Mouse (Mus musculus): Measurements from ENCODE around the gene Ptrh1.
A peak's percentile ranks its signal among the peaks of the same experiment; 100 is the strongest.

Ptrh1 gene

DNA sequence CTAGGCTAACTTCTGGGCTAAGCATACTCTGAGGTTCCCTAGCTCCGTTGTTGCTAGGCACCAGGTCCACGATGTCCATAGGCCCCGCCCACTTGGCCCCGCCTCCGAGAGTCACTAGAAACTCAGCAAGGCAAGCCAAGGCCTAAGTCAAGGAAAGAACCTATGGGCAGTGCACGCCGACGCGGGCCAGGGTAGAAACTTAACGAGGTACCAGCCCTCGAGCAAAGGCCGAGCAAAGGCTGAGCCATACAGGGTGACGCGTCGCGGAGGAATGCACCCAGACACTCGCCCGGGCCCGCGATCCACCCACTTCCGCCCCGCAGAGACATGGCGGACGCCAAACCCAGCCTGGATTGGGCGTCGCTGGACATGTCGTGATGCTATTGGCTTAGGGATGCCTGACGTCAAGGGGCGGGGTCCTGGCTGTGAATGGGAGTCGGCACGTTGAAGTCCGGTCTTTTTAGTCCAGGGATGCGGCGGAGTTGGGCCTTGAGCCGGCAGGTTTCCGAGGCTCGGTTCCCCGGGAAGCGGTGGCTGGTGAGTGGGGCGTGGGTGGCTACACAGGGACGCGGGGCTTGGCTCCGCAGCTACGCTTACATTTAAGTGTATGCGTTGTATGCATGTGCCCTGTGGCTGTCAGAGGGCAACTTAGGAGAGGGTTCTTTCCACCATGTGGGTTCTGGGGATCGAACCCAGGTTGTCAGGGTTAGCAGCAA, at the start of gene Ptrh1, which contains the start of gene Ttc16:
Gene Ptrh1, plus strand, starts transcription at position 428 of the 716 bp plus-strand sequence.
Gene Ttc16, minus strand, starts transcription at position 275 of the 716 bp plus-strand sequence.
- peak; percentile 96 for DNase-seq (ENCODE audit: low spot score)

DNA sequence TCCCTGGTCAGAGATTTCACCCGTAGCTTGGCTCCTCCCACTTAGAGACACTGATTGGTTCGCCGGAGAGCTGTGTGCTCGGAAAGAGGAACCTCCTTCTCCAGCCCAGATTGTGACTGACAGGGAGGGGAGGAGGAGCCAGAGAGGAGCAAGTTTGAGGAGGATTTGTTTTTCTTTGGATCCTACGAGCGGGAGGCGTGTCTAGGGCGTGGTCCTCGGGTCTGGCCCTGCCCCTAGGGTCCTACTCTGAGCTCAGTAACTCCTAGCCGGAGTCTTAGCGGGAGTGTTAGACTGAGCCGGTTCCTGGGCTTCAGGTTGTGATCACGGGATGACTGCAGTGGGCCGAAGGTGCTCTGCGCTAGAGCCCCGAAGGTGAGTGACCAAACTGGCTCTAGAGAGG, 48.2 kb upstream of the Ptrh1 start:
- DNase-seq (ENCODE audit: low spot score), result peak; percentile 72

DNA sequence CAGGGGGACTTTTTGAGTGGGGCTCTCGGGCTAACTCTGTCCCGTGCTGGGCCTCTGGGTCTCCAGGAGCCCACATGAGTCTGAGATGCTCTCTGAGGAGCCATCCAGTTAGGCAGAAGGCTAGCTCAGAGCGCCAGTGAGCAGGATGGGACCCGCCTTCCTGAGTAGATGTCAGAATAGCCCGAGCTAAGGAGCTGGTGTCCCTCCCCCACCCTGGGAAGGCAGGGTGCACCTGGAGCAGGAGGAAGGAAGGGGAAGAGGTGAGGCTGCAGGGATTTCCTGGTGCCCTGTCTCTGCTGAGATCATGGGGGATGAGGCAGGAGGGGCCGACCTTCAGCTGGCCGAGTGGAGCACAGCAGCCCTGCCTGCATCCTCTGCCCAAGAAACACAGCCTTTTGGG, 47.1 kb upstream of the Ptrh1 start:
- DNase-seq (ENCODE audit: low spot score), result no peak

- no peak for DNase-seq (ENCODE audit: low spot score)
Observed at GRCm38 (mm10) chr2:32729547-32729946, 46.0 kb upstream of the Ptrh1 start.

GRCm38 (mm10) chr2:32730854-32731253, 44.7 kb upstream of the Ptrh1 start:
- DNase-seq (ENCODE audit: low spot score), result no peak

DNA sequence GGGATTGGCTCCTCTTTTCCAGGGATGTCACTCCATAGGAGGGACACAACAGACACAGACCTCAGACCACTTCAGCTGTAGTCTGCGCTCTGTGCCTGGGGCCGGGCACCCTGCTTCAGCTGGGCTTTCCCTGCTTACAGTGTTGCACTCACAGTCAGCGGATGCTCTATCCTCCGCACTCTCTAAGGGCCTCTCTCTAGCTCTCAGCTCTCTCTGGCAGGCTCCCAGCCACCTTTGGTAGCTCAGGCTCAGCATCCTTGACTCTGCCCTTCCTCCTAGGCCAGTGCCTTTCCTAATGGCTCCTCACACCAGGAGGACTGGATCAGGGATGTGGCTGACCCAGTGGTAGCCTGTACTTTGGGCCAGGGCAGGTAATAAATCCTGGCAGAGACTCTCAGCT, 43.7 kb upstream of the Ptrh1 start:
- no peak for DNase-seq (ENCODE audit: low spot score)

DNA sequence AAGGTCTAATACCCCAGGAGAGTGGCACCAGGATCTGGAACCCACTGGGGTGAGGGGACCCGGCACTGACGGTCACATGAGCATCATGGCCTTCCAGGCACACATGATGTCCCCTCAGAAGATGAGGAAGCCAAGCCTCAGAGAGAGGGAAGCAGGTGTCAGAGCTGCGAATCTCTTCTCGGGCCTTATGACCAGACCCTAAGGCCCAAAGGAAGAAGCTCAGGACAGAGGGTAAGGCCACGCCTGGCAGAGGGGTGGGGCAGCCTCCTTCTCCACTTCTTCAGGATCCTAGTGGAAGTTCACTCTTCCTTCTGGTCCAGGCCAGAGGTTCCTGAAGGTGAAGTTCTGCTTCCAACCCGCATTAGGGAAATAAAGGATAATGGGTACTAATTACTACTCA, 42.9 kb upstream of the Ptrh1 start:
- DNase-seq (ENCODE audit: low spot score), result no peak

- no peak for DNase-seq (ENCODE audit: low spot score)
Observed at GRCm38 (mm10) chr2:32734480-32734879, 41.1 kb upstream of the Ptrh1 start.

GRCm38 (mm10) chr2:32734933-32735332, 40.7 kb upstream of the Ptrh1 start:
- DNase-seq (ENCODE audit: low spot score), result no peak

GRCm38 (mm10) chr2:32736306-32736829, 39.2 kb upstream of the Ptrh1 start:
- DNase-seq (ENCODE audit: low spot score), result no peak

- DNase-seq (ENCODE audit: low spot score), result no peak
Observed at GRCm38 (mm10) chr2:32737008-32737407, 38.6 kb upstream of the Ptrh1 start.

DNA sequence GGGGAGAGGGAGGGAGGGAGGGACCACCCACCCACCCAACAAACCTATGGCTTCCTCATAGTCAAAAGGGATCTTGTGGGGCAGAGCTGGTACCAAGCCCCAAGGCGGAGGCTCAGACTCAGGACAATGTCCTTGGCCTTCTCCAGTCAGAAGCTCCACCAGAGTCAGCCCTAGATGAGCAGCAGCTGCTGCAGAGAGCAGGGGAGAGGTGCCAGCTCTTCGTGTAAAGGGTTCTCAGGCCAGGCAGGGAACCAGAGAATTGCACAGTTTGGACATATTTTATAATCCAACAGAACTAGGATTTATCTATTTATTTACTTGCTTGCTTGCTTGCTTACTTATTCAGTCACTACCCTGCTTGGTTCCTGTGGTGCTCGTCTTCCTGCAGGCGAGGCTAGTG, 36.3 kb upstream of the Ptrh1 start:
- no peak for DNase-seq (ENCODE audit: low spot score)

DNA sequence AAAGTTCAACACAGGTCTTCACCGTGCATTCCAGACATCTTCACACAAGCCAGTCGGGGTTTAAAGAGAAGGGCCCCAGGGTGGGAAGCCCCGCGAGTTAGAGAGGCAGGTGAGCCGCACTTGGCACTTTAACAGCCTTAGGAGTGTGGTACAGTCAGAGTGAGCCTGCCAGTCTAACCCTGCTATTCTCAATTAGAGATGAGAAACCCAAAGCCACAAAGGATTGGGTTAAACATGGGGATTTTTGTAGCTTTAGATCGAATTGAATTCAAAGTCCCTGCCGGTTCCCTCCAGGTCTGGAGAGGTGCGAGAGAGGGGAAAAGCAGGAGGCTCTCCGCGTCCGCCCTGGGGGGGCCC, 34.7 kb upstream of the Ptrh1 start, which contains the start of gene 6330409D20Rik:
Gene 6330409D20Rik, minus strand, starts transcription at position 101 of the 357 bp plus-strand sequence.
- DNase-seq (ENCODE audit: low spot score), result no peak

GRCm38 (mm10) chr2:32741273-32742172, 34.1 kb upstream of the Ptrh1 start:
- no peak for DNase-seq (ENCODE audit: low spot score)

DNA sequence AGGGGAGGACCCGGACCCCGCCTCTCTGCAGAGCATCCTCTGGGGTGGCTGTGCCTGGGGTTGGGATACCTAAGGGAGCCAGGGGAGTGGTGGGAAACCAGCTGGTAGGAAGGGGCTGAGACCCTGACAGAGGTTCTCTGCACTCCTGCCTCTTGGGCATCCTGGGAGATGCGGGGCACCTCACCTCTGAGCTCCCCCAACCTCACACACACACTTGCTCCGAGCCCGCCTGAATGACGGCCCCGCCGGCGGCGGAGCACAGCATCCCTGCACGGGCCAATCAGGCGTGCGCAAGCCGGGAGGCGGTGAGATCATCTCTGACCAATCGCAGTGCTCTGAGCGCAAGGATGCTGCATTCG, 33.4 kb upstream of the Ptrh1 start:
- no peak for DNase-seq (ENCODE audit: low spot score)

GRCm38 (mm10) chr2:32744272-32744982, 31.2 kb upstream of the Ptrh1 start:
- DNase-seq (ENCODE audit: low spot score), result no peak

- no peak for DNase-seq (ENCODE audit: low spot score)
Observed at GRCm38 (mm10) chr2:32749082-32749481, 26.5 kb upstream of the Ptrh1 start.

DNA sequence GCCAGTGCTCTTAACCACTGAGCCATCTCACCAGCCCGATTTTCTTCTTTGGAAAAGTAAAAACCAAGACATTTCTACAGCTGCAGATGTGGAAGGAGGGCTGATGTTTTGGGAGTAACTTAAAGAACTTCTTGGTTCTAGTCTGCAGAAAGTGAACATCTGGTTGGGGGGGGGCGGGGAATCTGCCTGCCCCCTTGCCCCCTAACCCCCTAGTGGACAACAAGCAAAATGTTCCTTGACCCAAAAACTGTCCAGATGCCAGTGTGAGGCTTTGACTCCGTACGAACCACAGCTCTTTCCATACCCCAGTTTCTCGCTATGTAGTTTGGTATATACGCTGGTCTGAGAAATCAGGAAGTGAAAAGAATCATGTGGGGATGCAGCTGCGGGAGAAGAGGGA, 25.4 kb upstream of the Ptrh1 start:
- no peak for DNase-seq (ENCODE audit: low spot score)

- no peak for DNase-seq (ENCODE audit: low spot score)
Observed at GRCm38 (mm10) chr2:32750887-32751664, 24.5 kb upstream of the Ptrh1 start.

- no peak for DNase-seq (ENCODE audit: low spot score)
Observed at GRCm38 (mm10) chr2:32751665-32752033, 23.9 kb upstream of the Ptrh1 start.

- DNase-seq (ENCODE audit: low spot score), result no peak
Observed at GRCm38 (mm10) chr2:32752181-32752580, 23.4 kb upstream of the Ptrh1 start.

DNA sequence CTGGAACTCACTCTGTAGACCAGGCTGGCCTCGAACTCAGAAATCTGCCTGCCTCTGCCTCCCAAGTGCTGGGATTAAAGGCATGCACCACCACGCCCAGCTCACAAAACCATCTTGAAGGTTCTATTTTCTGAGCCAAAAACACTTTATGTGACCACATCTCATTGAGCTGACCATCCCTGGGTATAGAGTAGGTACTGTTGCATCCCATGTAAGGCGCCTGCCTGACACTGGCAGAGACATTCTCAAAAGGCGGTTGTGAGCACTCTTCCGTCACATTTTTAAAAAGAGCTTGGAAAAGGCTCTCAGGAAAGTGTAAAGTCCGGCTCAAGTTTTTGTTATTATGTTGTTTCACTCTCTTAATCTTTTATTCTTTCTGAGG, 18.9 kb upstream of the Ptrh1 start:
- no peak for DNase-seq (ENCODE audit: low spot score)
